Mouse (Mus musculus) embryonic facial prominence, embryonic 10.5 days (tissue): Measurements from ENCODE around the gene Tex29. TPM values are rescaled to one million over a fixed set of nuclear protein-coding genes. Genes with fewer than 3 reads are reported as not detected.
A peak's percentile ranks its signal among the peaks of the same experiment; 100 is the strongest.
"Not testable (repeated sequence)": the region's sequence is repeated elsewhere in the genome, so short reads cannot be mapped to it uniquely, and the experiment has no call there.

Source experiments
- DNase-seq: peaks from one replicate; pipeline ENCODE4 v3.0.0-alpha.2; 2017; ENCODE audit warnings: low spot score
- H3K27ac ChIP-seq: fragments of 300-500 bp; sonication (generic); replicated peaks from 2 replicates; pipeline ENCODE4 v1.5.1; 2016; ENCODE audit warnings: mild to moderate bottlenecking
- H3K27me3 ChIP-seq: fragments of 300-500 bp; sonication (generic); replicated peaks from 2 replicates; pipeline ENCODE4 v1.6.1; 2016; ENCODE audit warnings: low read depth, mild to moderate bottlenecking; ENCODE audit not compliant: poor library complexity, severe bottlenecking
- H3K36me3 ChIP-seq: fragments of 300-500 bp; sonication (generic); replicated peaks from 2 replicates; pipeline ENCODE4 v1.6.1; 2016; ENCODE audit warnings: mild to moderate bottlenecking, moderate library complexity
- H3K4me1 ChIP-seq: fragments of 300-500 bp; sonication (generic); 2 replicates; pipeline ENCODE4 v1.6.1; 2016
- H3K4me3 ChIP-seq: fragments of 300-500 bp; sonication (generic); 2 replicates; pipeline ENCODE4 v1.5.1; 2016; ENCODE audit warnings: mild to moderate bottlenecking, moderate library complexity
- H3K9me3 ChIP-seq: fragments of 300-500 bp; sonication (generic); 2 replicates; pipeline ENCODE4 v1.6.1; 2016; ENCODE audit warnings: mild to moderate bottlenecking
- WGBS: fragments of 180-500 bp; shearing (Covaris S2); methylation state at CpG from one replicate; pipeline ENCODE4 v1.1.7; 2016; 5-methylcytosine and 5-hydroxymethylcytosine counted together
- polyA plus RNA-seq: library from polyadenylated mRNA; unstranded; fragments of >200 nt; fragmentation: Nextera tagmentation; extraction: Ambion mirVana; gene quantifications from 2 replicates; pipeline ENCODE4 v1.2.1, GENCODE M21; 2016

Gene Tex29
- polyA plus RNA-seq, 1 experiment from 2014 or later, result not detected

DNA sequence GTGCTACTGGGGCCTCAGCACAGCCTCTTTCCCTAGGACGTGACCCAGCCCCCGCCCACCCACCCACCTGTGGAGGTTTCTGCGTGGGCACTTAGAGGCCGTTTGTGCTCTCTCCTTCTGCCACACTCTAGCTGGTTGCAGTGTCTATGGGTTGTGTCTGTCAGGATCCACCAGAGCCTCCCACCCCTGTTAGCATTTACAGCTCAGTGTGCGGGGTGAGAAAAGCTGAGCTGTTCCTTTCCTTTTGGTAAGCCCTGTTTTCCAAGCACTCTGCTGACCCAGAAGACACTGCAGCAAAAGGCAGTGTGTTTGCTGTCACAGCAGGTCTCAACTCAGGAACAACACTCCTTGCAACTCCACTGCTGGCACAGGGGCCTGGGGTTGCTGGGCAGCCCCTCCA lies 6.1 kb upstream of the Tex29 start:
- Histone ChIP-seq H3K9me3 (no peaks in the 10 kb centered on the region), H3K27ac (no peak overlapping the region), H3K36me3 (peaks cover 63% of the 10 kb centered on the region), H3K4me3 (no peak overlapping the region), H3K4me1 (no peaks in the 10 kb centered on the region), H3K27me3 (no peaks in the 10 kb centered on the region)
- 90% methylated on average over 5 of the region's 5 CpGs for WGBS
- no peak for DNase-seq

DNA sequence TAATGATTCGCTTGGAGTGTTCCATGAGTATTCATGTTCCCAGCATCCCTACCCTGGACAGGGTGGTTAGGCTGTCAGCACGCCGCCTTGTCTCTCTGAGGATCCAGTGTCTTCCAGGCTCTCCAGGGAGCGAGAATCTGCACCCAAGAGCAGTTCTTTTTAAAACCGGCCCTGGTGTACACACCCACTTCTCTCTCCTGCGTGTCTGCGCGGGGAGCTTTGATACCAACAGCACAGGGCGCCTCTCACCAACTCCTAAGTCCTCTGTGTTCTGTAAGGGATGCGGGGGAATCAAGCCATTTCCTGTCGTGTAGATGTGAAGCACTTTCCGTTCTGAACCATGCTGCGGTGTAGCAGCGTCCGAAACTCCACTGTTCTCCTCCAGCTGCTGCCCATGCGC lies 5.6 kb upstream of the Tex29 start:
- no peak for DNase-seq
- peaks cover 58% of the 10 kb centered on the region for H3K36me3 ChIP-seq
- 91% methylated on average over 16 of the region's 16 CpGs for WGBS

DNA sequence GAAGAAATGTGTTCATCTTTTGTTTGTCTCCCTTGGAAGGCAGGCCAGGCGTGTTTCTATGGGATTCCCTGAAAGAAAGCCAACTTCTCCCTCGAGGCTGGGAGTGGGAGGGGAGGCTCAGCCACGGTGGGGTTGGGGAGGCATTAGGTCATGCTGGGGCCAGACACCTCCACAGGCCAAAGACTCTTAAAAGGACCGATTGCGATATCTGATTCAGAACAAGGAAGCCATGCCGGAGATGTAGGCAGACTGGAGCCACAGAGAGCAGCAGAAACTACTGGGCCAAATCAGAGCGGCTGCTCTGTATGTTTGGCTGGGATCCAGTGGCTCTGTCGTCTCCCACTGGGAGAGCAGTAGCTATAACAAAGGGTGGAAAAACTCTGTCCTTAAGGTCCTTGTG lies 1.3 kb downstream of the Tex29 start:
- no peaks in the 10 kb centered on the region; the same call in 1 of the 2 replicates for H3K36me3 ChIP-seq
- H3K27me3 ChIP-seq, result no peaks in the 10 kb centered on the region
- peak overlapping the region; percentile 57 for H3K27ac ChIP-seq
- no peaks in the 10 kb centered on the region for H3K9me3 ChIP-seq
- peaks cover 15% of the 10 kb centered on the region for H3K4me1 ChIP-seq
- no peak for DNase-seq
- 56% methylated on average over 8 of the region's 8 CpGs for WGBS
- no peak overlapping the region for H3K4me3 ChIP-seq

More for the DNA sequence above, 5.6 kb upstream of the Tex29 start:
- Histone ChIP-seq H3K4me1 (no peaks in the 10 kb centered on the region), H3K4me3 (no peak overlapping the region), H3K27me3 (no peaks in the 10 kb centered on the region), H3K27ac (no peak overlapping the region), H3K9me3 (no peaks in the 10 kb centered on the region)

DNA sequence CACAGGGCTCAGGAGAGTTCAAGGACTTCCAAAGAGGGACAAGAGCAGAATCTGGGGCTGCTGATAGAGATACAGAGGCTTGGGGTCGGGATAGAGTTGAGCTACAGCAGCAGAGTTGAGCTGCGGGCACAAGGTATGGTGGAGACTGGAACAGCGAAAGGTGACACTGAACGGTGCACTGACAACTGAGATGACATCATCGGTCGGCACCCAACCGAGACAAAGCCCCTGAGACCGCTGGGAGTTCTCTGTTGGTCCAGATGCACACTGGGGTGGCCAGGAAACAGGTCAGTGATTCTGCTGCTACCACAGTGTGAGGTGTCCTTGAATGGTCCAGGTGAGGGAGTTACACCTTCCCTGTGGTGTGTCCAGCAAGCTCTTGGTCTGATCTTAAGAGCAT lies 2.5 kb downstream of the Tex29 start:
- no peak overlapping the region for H3K4me3 ChIP-seq
- H3K27me3 ChIP-seq, result no peaks in the 10 kb centered on the region
- H3K9me3 ChIP-seq, result no peaks in the 10 kb centered on the region
- no peaks in the 10 kb centered on the region for H3K36me3 ChIP-seq
- WGBS, result 84% methylated on average over 8 of the region's 8 CpGs
- no peak overlapping the region for H3K27ac ChIP-seq
- DNase-seq, result no peak
- peaks cover 15% of the 10 kb centered on the region for H3K4me1 ChIP-seq

DNA sequence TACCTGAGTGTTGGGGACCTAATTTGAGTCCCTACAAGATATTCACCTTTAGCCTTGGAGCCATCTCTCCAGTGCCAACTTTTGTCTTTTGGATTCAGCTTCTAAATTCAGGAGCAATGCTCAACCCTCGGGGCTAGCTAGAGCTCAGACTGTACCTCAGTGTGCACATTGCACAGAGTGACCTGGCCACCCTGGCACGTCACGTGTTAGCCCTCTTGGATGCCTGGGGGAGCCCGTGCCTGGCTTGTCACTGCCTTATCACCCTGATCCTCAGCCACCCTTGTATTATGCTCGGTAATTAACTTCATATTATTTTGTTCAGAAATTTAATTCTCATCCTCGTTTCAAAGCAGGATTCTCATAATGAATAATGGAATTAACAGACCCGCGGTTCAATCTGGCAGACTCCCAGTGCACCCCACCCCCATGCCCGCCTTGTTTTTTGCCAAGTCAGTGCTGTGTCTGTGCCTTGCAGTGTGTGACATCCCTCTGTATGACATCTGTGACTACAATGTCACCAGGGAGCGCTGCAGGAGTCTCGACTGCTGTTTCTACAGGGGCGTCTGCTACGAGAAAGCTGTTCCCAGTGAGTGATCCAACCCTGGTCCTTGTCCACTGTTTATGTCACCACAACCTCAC lies 3.5 kb downstream of the Tex29 start:
- DNase-seq, result no peak
- Histone ChIP-seq H3K4me3 (no peak overlapping the region), H3K36me3 (no peaks in the 10 kb centered on the region), H3K27me3 (no peaks in the 10 kb centered on the region), H3K9me3 (no peaks in the 10 kb centered on the region), H3K4me1 (peaks cover 15% of the 10 kb centered on the region), H3K27ac (no peak overlapping the region)
- 86% methylated on average over 13 of the region's 13 CpGs for WGBS

DNA sequence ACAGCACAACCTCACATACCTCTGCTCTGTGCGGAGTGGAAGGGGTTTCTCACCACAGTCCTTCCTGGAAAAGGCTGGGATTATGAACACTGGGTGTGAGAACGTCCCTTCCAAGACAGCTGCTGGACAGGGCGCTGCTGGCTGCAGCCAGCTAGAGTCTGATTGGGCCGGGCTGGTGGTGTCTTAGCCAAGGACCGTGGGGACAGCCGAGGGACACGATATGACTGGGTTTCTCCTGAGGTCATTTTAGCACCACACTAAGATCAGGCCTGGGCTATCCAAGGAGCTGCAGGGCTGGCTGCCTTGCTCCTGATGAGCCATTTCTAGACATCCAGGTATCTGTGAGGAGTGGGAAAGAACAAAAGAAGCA lies 4.0 kb downstream of the Tex29 start:
- Histone ChIP-seq H3K36me3 (no peaks in the 10 kb centered on the region), H3K27me3 (no peaks in the 10 kb centered on the region), H3K4me3 (no peak overlapping the region), H3K9me3 (no peaks in the 10 kb centered on the region), H3K27ac (no peak overlapping the region), H3K4me1 (peaks cover 15% of the 10 kb centered on the region)
- WGBS, result 88% methylated on average over 7 of the region's 7 CpGs
- no peak for DNase-seq

DNA sequence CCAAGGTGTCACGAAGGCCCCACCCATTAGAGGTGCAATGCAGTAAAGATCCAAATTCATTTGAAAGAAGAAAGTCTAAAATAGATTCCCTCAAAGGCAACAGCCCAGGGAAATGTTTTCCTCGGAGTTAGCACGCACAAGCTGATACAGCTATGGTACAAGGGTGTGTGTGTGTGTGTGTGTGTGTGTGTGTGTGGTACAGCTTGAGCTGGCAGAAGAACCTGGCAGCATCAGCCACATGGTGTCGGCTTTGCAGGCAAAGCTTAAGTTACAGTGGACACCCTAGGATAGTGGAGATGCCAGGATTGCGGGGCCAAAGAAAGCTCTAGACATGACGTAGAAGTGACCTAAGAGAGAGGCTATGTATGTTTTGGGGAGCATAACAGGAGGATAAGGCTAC lies 6.5 kb downstream of the Tex29 start:
- no peaks in the 10 kb centered on the region for H3K27me3 ChIP-seq
- 93% methylated on average over 6 of the region's 6 CpGs for WGBS

DNA sequence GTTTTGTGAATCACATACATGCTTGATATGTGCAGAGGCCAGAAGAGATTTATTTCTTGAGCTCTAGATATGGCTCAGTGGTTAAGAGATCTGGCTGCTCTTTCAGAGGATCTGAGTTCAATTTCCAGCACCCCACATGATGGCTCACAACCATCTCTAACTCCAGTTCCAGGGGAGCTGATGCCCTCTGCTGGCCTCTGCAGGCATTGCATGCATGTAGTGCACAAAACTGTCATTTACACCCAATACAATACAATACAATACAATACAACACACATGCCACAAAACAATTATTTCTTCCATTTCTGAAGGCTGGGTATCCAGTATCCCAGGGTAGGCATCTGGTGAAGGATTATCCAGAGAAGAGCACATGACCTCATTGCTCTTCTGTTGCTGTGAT lies 27.6 kb downstream of the Tex29 start:
- Histone ChIP-seq H3K4me3 (no peak overlapping the region), H3K4me1 (no peaks in the 10 kb centered on the region), H3K36me3 (no peaks in the 10 kb centered on the region), H3K27me3 (no peaks in the 10 kb centered on the region), H3K9me3 (peaks cover 14% of the 10 kb centered on the region; the same call in 1 of the 2 replicates), H3K27ac (no peak overlapping the region)
- DNase-seq, result no peak

More for the DNA sequence above, 6.5 kb downstream of the Tex29 start:
- DNase-seq, result no peak
- no peaks in the 10 kb centered on the region for H3K9me3 ChIP-seq
- no peak overlapping the region for H3K4me3 ChIP-seq
- H3K27ac ChIP-seq, result no peak overlapping the region
- H3K36me3 ChIP-seq, result no peaks in the 10 kb centered on the region
- H3K4me1 ChIP-seq, result 0 out of 2 replicates have a peak, but pooled peaks cover 4% of the 10 kb centered on the region

DNA sequence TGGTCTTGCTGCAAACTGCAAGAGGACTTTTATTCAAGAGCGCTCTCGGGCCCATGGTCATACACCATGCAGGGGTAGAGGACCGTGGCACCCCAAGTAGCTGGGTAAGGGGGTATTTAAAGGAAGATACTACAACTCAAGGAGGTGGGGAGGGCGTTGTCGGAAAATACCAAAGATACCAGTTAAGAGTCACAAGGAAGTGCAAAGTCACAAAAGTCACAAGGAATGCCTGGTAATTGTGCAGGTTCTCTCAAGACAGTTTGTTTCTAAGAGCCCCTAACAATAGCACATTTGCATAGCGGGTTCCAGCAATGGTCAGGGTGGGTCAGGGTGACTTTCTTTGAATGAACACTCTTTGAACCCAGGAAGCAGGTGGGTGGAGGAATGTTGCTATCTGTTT lies 34.0 kb downstream of the Tex29 start:
- DNase-seq, H3K9me3 ChIP-seq, H3K36me3 ChIP-seq, H3K27me3 ChIP-seq, H3K27ac ChIP-seq, H3K4me3 ChIP-seq, H3K4me1 ChIP-seq: not testable (repeated sequence)
- 93% methylated on average over 6 of the region's 6 CpGs for WGBS

DNA sequence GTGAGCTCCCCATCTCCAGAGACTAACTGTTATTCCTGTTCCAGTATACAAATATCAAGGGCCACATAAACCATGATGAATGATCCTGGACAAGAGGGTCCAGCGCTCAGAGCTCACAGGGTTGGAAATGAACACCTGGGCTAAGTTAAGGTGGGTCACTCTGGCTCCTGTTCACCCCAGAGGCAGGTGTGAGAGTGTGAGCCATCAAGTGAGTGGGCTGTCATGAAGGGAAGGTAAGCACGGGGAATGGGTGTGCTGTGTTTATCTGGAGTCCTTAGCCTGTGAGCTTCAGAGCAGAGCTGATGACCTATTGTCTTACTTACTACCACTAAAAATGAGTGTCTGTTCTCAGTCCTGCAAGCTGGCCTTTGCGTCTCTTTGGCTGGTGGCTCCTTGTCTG lies 44.4 kb downstream of the Tex29 start:
- H3K27me3 ChIP-seq, result no peaks in the 10 kb centered on the region
- H3K27ac ChIP-seq, result no peak overlapping the region
- no peak for DNase-seq
- H3K9me3 ChIP-seq, result peaks cover 12% of the 10 kb centered on the region; the same call in 1 of the 2 replicates
- 88% methylated on average over 3 of the region's 3 CpGs for WGBS
- no peak overlapping the region for H3K4me3 ChIP-seq
- H3K36me3 ChIP-seq, result no peaks in the 10 kb centered on the region
- peaks cover 27% of the 10 kb centered on the region for H3K4me1 ChIP-seq

DNA sequence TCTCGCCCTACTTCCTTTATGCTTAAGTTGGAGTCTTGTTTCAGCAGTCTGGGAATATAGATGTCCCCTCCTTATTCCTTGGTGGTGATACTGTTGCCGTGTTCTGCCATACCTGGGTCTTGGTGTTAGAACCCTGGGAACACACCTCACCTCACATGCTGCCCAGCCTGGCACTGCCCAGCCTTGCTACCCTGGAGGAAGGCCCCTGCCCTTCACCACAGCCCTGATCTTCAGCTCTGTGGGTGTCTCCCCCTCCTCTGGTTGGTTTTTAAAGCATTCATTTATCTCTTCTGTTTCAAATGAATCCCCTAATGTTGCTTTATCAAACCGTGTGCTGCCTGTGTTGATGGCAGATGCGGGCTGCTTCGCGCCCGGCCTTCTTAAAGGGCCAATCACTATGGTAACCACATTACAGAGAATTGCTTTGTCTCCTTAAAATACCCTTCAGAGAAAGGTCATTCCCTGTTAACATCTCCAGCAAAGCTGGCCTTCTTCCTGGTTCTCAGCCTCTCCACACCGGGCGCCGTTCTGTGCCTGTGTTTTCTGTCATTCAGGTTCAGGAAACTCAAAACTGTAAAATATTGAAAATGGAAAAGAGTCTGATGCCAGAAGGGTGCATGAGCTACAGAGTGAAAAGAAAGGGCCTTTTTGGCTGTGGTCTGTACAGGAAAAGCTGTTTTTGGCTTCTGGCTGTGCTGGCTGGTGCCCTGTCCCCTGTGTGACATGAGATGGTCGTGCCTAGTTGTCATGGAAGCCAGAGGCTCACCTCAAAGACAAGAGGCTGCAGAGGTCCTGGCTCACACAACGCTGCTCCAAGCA lies 45.8 kb downstream of the Tex29 start:
- H3K27ac ChIP-seq, result peak overlapping the region; percentile 58
- no peaks in the 10 kb centered on the region for H3K36me3 ChIP-seq
- peak; percentile 12 for DNase-seq
- peaks cover 28% of the 10 kb centered on the region for H3K4me1 ChIP-seq
- peaks cover 12% of the 10 kb centered on the region; the same call in 1 of the 2 replicates for H3K9me3 ChIP-seq
- 68% methylated on average over 12 of the region's 12 CpGs for WGBS
- no peak overlapping the region for H3K4me3 ChIP-seq
- no peaks in the 10 kb centered on the region for H3K27me3 ChIP-seq

DNA sequence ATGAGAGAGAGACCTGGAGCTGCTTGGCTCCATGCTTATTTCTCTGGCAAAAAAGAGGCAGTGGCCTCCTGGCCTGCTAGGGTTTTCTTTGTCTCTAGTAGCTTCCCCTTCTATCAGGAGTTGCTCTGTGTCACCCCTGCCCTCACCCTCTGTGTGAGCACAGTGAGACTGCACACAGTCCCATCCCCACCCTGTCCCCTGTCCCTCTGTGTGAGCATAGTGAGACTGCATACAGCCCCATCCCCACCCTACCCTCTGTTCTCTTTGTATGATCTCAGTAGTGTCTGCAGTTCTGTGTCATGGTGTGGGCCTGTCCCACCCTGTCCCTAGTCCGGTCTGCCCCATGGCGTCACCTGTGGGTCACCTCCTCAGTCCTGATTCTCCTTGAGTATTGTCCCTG lies 46.5 kb downstream of the Tex29 start:
- H3K4me3 ChIP-seq, result no peak overlapping the region
- WGBS, result 98% methylated on average over 2 of the region's 2 CpGs
- no peaks in the 10 kb centered on the region for H3K27me3 ChIP-seq
- H3K36me3 ChIP-seq, result no peaks in the 10 kb centered on the region
- H3K4me1 ChIP-seq, result peaks cover 28% of the 10 kb centered on the region
- peak overlapping the region; percentile 58 for H3K27ac ChIP-seq
- DNase-seq, result no peak
- peaks cover 12% of the 10 kb centered on the region; the same call in 1 of the 2 replicates for H3K9me3 ChIP-seq
